Mouse (Mus musculus) G1E-ER4 (cell line): ENCODE data around the gene Plekhm1. TPM values are rescaled to one million over a fixed set of nuclear protein-coding genes. Genes with fewer than 3 reads are reported as not detected.

ENCODE experiments used
- GATA1 ChIP-seq: IDR thresholded peaks from one replicate; pipeline ENCODE4 v1.8.0; 2012; ENCODE audit warnings: low read length, inconsistent platforms
- polyA plus RNA-seq: library from polyadenylated mRNA; stranded (reverse); fragments of >175 nt; gene quantifications from 2 replicates; pipeline ENCODE4 v1.2.3, GENCODE M21; 2012

The Plekhm1 gene
- polyA plus RNA-seq, 1 experiment, result 12.0 TPM

DNA sequence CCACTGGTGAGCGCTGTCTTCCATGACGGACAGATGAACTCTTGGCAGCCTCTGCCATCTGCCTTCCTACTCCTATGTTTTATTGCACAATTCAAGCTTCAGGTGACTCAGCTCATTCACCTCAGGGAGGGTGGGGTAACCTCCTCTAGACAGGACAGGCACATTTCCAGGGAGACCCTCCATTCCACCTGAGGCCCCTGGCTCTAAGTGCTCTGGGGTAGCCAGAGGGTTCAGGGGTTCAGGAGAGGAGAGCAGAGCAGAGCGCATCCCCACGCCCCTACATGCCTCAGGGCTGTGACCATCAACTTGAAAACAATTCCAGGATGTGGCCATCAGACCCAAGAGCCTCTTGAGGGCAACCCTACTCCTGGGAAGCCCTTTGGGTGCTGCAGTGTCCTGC is 47.0 kb downstream of the Plekhm1 start:
- no peak for TF ChIP-seq GATA1

DNA sequence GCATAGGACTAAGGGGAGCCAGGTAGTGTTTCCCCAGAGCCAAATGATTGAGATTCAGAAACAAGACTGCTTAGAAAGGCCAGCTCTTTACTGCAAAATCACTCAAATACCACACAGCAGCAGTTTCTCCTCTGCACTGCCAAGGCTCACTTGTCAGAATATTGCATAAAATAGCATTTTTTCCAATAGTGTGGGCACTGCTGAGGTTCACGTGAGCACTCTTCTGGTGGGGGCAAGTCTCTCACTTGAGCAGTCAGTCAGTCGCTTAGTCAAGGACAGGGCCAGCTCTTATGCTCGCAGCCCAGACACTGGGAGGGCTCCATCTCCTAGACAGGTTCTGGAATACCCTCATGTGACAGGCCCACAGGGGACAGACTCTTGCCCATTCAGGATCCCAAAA is 47.5 kb downstream of the Plekhm1 start:
- TF ChIP-seq GATA1, result no peak

DNA sequence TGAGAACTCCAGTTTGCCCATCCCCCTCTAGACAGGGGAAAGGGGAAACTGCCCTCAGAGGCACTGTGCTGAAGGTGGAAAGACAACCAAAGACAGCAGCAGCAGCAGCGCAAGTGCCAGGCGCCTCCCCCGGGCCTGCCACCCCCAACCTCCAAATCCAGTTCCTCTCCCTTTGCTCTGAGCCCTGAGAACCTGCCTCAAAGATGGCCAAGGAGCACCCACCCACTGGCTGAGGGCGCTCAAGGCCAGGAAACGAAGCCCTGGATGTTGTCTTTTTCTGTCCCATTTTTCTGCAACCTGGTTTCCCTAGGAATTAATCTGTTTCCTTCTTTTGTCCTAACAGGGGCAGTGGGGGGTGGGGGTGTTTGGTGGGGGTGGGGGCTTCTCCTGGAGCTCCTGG is 48.2 kb downstream of the Plekhm1 start:
- TF ChIP-seq GATA1, result no peak

DNA sequence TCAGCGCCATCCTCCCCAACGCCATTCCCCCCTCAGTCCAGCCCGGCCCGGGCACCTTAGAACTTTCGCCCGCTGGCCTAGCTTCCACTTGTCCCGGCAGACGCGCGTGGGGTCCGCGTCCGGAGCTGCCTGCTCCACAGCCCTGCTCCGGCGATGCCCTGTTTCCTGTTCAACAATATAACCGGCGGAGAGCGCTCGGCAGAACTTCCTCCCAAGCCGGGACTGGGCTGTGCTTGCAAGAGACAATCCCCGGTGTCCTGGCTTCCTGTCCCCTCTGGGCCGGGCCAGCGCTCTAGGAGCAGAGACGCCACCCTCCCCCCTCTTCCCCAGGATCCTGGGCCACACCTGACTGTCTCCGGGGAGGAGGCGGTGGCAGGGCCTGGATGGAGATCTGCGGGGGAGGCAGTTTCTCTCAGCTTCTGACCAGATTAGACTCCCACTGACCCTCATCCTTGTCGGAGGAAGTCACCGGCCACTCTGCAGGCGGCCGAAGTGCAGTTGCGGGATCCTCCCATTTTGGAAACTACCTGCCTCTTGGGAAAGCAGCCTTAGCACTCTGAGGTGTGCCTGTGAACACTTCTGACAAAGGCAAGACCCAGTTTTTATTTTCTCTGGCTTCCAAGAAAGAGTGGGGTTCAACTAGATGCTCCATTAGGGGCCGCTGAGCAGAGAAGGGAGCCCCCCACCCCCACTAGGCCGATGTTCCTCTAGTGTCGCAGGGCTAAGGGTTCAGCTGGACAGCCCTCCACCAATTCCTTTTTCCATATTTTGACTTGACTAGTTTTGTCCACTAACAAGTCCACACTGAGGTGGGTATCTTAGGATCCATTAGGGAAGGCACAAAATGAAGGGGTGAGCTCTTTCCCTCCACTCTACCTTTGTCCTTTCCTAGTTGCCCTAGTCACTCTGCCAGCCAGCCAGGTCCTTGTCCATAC is 49.0 kb downstream of the Plekhm1 start, which contains the start of gene Arhgap27:
Arhgap27 (minus strand) TSS at position 479 of the 935 bp plus-strand sequence.
- no peak for TF ChIP-seq GATA1

DNA sequence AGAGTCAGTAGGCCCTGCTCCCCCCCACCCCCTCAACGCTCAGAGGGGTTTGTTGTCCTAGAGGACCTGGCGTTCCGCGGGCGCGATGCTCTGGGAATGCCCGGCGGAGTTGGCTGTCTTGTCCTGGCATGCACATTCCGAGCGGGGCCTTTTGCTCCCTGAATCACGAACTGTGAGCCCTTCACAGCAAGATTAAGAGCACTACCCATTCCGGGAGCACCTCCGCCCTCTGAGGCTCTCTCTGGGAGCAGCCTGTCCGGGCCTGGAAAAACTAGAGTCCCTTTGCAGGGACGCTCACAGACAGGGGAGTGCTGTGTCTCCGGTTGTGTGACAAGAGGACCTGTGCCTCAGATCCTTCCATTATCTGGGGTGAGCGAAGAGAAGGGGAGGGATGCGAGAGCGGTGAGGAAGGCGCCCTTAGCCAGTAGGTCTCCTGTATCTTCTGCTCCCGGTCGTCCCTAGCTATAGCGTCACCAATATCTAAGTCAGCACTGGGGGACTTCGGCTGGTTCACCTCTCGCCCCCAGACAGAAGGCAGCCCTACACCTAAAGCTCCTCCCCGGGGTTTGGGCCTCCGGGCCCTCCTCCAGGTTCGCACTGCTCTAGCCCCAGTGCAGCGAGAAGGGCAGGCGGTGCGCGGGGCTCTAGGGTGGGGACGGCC is 49.8 kb downstream of the Plekhm1 start:
- no peak for TF ChIP-seq GATA1

DNA sequence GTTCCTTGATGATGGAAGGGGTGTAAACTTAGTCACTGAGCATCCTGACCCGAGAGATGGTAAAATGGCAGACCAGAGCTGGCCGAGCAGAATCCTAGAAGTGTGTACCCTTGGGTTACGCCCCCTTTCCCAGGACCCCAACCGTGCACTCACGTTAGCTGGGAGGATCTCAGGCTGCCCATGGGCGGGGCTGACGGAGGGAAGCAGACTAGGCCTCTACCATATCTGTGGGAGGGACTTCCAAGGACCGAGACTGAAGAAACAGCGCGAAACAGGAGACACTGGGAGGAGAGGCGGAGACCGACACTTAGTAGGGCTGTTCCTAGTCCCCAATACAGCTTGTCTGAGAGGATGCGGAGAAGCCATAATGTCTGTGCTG is 50.4 kb downstream of the Plekhm1 start:
- no peak for TF ChIP-seq GATA1

DNA sequence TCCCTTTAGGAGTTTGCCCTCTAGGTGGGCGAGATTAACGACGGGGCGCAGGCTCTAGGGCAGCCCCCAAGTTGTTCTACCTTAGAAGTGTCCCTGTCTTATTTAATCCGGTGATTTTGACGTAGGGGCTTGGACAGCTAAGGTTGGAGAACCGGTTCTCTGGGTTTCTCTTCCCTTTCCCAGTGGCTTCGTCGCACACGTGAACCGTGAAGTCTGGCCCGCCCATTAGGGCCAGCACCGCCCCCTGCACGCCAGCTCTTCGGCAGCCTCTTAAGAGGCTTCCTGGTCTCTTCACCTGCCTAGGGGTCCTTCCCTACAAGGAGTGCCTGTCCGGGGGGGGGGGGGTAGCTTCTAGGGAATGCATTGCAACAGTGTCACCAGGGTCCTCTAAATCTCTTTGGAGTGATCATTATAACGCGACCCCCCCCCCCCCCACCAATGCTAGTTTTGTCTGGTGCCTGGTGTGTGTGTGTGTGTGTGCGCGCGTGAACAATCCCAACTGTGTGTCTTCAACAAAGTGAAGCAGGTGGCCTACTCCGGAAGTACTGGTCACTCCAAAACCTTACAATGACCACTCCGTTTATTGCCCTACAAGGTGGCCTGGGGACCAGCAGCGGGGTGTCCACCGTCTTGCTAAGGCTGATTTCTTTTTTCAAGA is 51.0 kb downstream of the Plekhm1 start:
- TF ChIP-seq GATA1, result no peak

DNA sequence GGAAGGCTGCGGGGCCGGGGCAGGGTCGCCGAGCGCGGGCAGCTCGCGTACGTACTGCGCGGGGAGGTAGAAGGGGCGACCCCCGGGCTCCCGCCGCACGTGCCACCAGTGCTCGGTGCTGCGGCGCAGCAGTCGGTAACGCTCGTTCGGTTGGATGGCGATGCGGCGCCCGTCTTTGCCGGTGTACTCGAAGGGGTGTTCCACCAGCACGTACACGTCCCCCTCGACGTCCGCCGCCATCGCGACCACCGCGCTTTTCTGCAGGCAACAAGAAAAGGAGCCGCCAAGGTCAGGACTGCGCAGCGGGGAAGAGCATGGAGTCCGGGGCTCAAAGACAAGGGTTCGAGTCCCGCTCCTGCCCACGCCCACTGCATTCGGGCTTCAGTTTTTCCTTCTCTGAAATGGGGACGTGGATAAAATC is 51.8 kb downstream of the Plekhm1 start:
- no peak for TF ChIP-seq GATA1

DNA sequence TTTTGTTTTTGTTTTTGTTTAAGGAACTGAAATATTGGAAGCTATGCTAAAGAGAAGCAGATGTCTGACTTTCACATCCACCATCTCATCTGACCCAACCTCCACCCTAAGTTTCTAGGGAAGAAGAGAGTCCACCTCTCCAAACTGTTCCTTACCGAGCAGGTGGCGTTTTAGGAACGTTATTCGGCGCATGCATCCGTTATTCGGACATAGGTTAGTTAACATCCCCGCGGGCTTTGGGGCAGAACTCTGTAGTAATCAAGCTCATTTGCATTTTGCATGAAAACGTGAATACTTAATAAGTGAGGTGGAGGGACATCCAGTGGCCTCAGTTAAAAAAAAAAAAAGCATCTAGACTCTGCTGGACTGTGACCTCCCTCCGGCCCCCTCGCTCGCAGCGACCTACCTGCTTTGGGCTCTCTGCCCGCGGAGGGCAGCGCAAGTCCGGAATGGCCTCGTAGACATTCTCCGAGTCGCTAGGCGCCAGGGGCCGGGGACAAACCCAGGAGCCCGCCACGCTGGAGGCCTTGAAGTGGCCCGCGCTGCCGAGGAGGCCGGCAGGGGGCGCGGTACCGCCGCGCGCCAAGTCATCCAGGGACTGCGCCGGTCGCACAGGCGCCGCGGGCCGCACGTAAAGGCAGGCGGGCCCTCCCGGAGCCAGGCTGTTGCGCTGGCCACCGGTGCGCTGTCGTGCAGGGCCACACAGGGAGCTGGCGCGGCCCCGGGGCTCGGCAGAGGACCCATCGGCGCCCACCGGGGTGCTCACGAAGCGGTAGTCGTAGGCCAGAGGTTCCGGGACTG is 52.4 kb downstream of the Plekhm1 start:
- no peak for TF ChIP-seq GATA1

DNA sequence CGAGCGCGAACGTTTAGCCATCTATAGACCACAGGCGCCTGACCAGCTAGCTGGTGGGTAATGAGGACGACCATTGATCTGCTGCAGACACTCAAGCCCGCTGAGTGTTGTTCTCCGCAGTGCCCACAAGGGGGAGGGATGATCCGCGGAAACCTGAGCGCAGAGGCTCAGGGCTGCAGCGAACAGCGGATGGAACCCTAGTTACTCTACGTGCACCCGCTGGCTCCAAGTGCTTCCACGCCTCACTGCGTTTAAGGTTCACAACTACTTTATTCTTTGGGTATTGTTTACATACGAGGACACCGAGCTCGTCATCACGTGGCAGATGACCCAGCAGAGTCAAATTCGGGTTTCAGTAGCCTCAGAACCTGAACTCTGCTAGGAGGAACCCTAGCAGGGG is 53.4 kb downstream of the Plekhm1 start:
- TF ChIP-seq GATA1, result no peak

DNA sequence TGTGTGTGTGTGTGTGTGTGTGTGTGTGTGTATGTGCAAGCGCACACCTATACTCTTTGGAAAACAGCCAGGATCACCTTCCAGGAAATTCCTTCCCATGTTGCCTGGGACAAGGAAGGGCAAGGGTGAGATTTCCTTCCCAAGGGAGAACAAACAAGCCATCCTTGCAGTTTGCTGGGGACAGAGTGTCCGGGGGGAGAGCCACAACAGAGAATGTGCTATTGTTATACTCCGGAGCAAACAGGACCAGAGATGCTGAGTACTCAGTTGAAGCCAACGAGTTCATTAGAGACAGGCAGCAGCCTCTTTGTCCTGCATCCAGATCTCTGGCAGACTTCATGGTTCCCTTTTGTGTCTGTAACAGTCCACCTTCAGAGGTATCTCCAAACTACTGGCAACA is 54.2 kb downstream of the Plekhm1 start:
- TF ChIP-seq GATA1, result no peak

DNA sequence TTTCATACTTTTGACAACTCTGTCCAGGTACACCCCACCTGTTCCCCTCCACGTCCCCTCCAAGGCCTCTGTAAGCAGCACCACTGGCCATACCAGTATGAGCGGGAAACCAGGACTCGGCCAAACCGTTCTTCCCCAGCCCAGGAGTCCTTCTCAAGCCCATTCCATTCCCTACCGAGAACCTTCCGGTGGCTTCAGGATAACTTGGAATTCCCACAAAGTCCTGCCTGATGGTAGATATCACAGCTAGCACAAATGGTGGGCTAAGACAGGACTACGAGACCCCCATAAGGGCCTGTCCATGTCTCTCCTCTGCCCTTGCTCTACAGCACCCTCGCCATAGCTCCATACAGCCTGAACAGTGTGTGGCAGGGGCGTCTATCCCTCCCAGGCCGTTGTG is 54.8 kb downstream of the Plekhm1 start:
- no peak for TF ChIP-seq GATA1

DNA sequence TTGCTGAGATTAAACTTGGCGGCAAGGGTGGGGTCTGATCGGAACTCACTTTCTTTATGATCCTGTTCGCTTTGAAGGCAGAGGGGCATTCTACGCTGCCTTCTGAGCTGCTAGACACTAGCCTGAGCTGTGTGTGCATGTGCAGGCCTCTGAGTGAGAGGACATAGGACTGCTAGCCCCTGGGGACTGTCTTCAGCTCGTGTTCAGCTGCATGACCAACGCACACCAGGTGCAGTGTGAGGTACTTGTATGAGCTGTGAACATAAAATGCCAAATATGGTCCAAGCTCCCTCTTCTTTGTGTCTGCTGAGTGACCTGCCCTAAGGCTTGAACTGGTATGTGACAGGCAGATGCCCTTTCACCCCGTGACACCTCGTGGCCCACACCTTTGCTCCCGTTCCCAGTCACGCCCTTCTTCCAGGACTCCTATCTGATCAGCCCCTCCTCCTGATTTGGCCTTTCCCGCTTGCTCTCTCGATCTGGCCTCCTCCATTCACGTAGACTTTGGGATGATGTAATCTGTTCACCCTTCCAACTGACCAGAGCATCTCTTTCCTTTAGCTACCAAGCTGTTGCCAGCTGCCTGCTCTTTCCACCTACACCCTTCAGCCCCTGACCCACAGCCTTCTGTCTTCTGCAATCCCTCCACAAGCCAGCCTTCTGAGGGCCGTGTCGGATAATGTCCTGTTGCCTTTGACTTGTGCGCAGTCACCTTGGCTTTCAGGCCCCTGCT is 55.4 kb downstream of the Plekhm1 start:
- TF ChIP-seq GATA1, result no peak

DNA sequence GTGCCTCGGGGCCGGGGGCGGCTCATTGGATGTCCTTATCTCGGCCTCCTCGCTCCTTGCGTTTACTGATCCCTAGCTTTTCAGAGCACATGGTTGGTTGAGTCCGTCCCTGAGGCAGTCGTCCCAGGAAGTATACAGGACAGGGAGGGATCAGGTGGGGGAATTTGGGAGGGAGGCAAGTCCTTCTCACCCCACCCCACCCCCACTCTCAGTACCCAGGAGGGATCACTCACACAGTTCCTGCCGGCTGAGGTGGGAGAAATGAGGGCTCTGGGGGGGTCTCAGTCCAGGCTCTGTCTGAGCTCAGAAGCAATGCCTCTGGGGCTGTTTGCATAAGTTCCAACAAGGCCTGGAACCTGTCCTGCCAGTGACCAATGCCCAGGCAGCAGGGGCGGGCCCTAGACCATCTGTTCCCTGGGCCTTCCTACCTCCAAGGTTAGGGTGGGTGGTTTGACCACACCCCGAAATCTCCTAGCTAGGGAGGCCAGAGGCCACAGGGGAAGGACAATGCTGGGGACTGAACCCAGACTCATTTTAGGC is 56.4 kb downstream of the Plekhm1 start:
- TF ChIP-seq GATA1, result no peak

DNA sequence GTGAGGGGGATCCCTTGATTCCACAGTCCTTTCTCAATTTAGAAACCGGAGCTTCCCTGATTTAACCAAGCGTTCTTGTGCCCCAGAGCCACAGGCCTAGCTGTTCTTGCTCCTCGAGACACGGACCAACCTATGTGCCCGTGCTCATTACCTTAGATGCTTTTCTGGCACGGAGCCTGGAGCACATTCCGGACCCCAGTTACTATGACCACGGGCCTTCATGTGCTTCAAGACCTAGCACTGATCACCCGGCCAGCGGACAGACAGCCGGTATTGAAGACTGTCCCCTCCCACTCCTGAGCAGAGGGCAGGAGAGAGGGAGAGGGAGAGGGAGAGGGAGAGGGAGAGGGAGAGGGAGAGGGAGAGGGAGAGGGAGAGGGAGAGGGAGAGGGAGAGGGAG is 57.2 kb downstream of the Plekhm1 start:
- TF ChIP-seq GATA1, result no peak

DNA sequence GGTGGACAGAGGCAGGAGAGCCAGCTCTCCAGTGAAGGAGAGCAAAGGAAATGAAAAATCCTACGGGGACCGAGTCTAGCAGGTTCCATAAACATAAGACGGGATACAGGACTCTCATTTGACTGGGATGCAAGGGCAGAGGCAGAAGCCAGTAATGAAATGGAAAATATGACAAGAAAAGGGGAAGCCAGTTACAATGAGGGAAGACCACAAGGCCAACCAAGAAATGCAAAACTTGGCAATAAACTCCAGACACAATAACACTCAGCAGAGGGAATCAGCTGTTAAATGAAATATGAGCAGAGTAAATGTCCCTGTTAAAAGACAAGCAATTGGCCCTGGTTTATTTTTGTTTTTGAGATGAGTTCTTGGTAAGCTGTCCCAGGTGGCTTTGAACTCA is 58.5 kb downstream of the Plekhm1 start:
- no peak for TF ChIP-seq GATA1
